In the genomic region with DNA sequence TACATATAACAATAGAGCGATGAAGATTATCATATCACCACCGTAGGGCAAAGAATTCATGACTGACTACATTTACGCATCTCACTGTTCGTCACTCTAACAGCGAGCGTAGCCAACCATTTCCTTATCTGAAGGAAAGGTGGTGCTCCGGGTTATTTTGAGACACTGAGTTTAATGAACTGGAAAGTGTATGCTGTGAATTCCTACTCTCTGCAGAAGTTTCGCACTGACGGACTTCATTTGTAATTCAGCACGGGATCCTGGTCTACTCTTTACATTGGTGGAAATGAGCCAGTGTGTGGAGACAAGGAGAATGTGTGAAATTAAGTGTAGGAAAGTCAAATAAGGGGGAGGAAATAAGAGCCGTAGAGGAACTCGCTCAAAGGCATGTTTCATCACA, we compare ENCODE assay signal across 20 mouse cellular contexts.
DNase-seq lines count a peak whose midpoint lies in the region; ATAC-seq and TF ChIP-seq lines count a peak whose summit lies in the region.
"Had no signal": no experiment of that assay in that cellular context is flagged by ENCODE, and none has a peak within 500 bp of the region (broad histone marks: within the 10 kb centered on the region; RNA-seq: fewer than 3 reads in every experiment).

No protein-coding gene starts in this region.

- peak; percentile 26 for DNase-seq in forebrain, embryonic 14.5 days (ENCODE audit: low spot score)
- DNase-seq in heart, postnatal 4 days, result no peak
- DNase-seq in kidney, adult 2 months, result no peak
- DNase-seq: adrenal gland, postnatal 10 days; cerebellum, adult 11 months; cerebellum, postnatal 10 days; gastrocnemius, postnatal 10 days; kidney, adult 9 months; liver, postnatal 0 days; lung, postnatal 10 days had no signal

- TF ChIP-seq CTCF in kidney, adult 2 months (conservative IDR thresholded peaks at IDR 0.05; ENCODE audit: insufficient read depth, insufficient read length, low read depth, low read length), result no peak

- H3K4me3 ChIP-seq in forebrain, embryonic 14.5 days (ENCODE audit: low read depth, low read length), result no peak overlapping the region
- H3K4me3 ChIP-seq in forebrain, embryonic 12.5 days (replicated peaks), result no peak overlapping the region
- peak overlapping the region; percentile 2; the same call in 1 of the 2 replicates for H3K4me3 ChIP-seq in heart, embryonic 16.5 days (ENCODE audit: low read length)
- no peak overlapping the region for H3K4me3 ChIP-seq in kidney, embryonic 16.5 days (ENCODE audit: low read length)
- H3K4me3 ChIP-seq in kidney, adult 2 months (ENCODE audit: insufficient read depth, low read depth, low read length), result no peak overlapping the region
- H3K4me3 ChIP-seq in forebrain, embryonic 15.5 days, result no peak overlapping the region
- H3K4me3 ChIP-seq in midbrain, embryonic 15.5 days, result no peak overlapping the region
- H3K4me3 ChIP-seq: embryonic facial prominence, embryonic 12.5 days; erythroblast, embryonic 14.5 days; midbrain, embryonic 13.5 days had no signal

- H3K27ac ChIP-seq in forebrain, embryonic 14.5 days (ENCODE audit: low read depth, low read length), result no peak overlapping the region
- H3K27ac ChIP-seq in forebrain, embryonic 12.5 days, result no peak overlapping the region
- no peak overlapping the region for H3K27ac ChIP-seq in heart, embryonic 16.5 days (ENCODE audit: low read length)
- H3K27ac ChIP-seq in kidney, embryonic 16.5 days (ENCODE audit: low read length), result no peak overlapping the region
- H3K27ac ChIP-seq in kidney, adult 2 months (ENCODE audit: insufficient read depth, low read depth, low read length), result no peak overlapping the region
- no peak overlapping the region for H3K27ac ChIP-seq in forebrain, embryonic 15.5 days (replicated peaks)
- no peak overlapping the region for H3K27ac ChIP-seq in midbrain, embryonic 15.5 days
- H3K27ac ChIP-seq: embryonic facial prominence, embryonic 12.5 days; midbrain, embryonic 13.5 days had no signal

- H3K4me2 ChIP-seq in forebrain, embryonic 14.5 days (ENCODE audit: low read length), result no peak overlapping the region
- no peak overlapping the region for H3K4me2 ChIP-seq in forebrain, embryonic 12.5 days
- peak overlapping the region; percentile 52 for H3K4me2 ChIP-seq in heart, embryonic 16.5 days (ENCODE audit: low read depth, low read length)
- H3K4me2 ChIP-seq in kidney, embryonic 16.5 days (replicated peaks; ENCODE audit: low read depth, low read length), result peak overlapping the region; percentile 27; the same call in 1 of the 2 replicates
- peak overlapping the region; percentile 19; the same call in 1 of the 2 replicates for H3K4me2 ChIP-seq in forebrain, embryonic 15.5 days (replicated peaks)
- H3K4me2 ChIP-seq in midbrain, embryonic 15.5 days, result no peak overlapping the region
- H3K4me2 ChIP-seq: embryonic facial prominence, embryonic 12.5 days; midbrain, embryonic 13.5 days had no signal

- no peaks in the 10 kb centered on the region for H3K9me3 ChIP-seq in forebrain, embryonic 14.5 days (replicated peaks; ENCODE audit: control insufficient read depth, low read length)
- H3K9me3 ChIP-seq in forebrain, embryonic 12.5 days, result no peaks in the 10 kb centered on the region
- H3K9me3 ChIP-seq in heart, embryonic 16.5 days (replicated peaks; ENCODE audit: control insufficient read depth, low read length), result no peaks in the 10 kb centered on the region
- no peaks in the 10 kb centered on the region for H3K9me3 ChIP-seq in kidney, embryonic 16.5 days (ENCODE audit: low read length)
- no peaks in the 10 kb centered on the region for H3K9me3 ChIP-seq in forebrain, embryonic 15.5 days
- H3K9me3 ChIP-seq in midbrain, embryonic 15.5 days, result no peaks in the 10 kb centered on the region
- H3K9me3 ChIP-seq: embryonic facial prominence, embryonic 12.5 days; midbrain, embryonic 13.5 days had no signal

- no peaks in the 10 kb centered on the region for H3K4me1 ChIP-seq in forebrain, embryonic 14.5 days (ENCODE audit: control insufficient read depth, insufficient read depth, low read length)
- H3K4me1 ChIP-seq in forebrain, embryonic 12.5 days, result peaks cover 3% of the 10 kb centered on the region; the same call in 1 of the 2 replicates
- H3K4me1 ChIP-seq in heart, embryonic 16.5 days (ENCODE audit: control insufficient read depth, insufficient read depth, low read length), result 0 out of 2 replicates have a peak, but pooled peaks cover 3% of the 10 kb centered on the region
- no peaks in the 10 kb centered on the region for H3K4me1 ChIP-seq in kidney, embryonic 16.5 days (ENCODE audit: insufficient read depth, low read length)
- H3K4me1 ChIP-seq in kidney, adult 2 months (ENCODE audit: control insufficient read depth, insufficient read depth, low read length), result no peaks in the 10 kb centered on the region
- no peaks in the 10 kb centered on the region for H3K4me1 ChIP-seq in forebrain, embryonic 15.5 days
- H3K4me1 ChIP-seq in midbrain, embryonic 15.5 days, result no peaks in the 10 kb centered on the region
- H3K4me1 ChIP-seq: embryonic facial prominence, embryonic 12.5 days; midbrain, embryonic 13.5 days had no signal

- ATAC-seq in forebrain, embryonic 14.5 days, result 0 out of 2 replicates have a peak, but pooled peaks have one; percentile 26
- no peak for ATAC-seq in forebrain, embryonic 12.5 days (ENCODE audit: low FRiP score)
- ATAC-seq in heart, embryonic 16.5 days (replicated peaks; ENCODE audit: extremely low read depth, insufficient read depth, low FRiP score), result no peak
- peak; percentile 76 for ATAC-seq in kidney, embryonic 16.5 days (ENCODE audit: low FRiP score, low TSS enrichment)
- no peak for ATAC-seq in forebrain, embryonic 15.5 days (replicated peaks)
- ATAC-seq in midbrain, embryonic 15.5 days (replicated peaks), result no peak
- ATAC-seq: activated CD4-positive, CD25-positive, alpha-beta regulatory T cell, adult 4 months; liver, postnatal 0 days; midbrain, embryonic 13.5 days had no signal

- no peak overlapping the region for H3K9ac ChIP-seq in forebrain, embryonic 14.5 days (ENCODE audit: low read length)
- no peak overlapping the region for H3K9ac ChIP-seq in forebrain, embryonic 12.5 days
- H3K9ac ChIP-seq in heart, embryonic 16.5 days (ENCODE audit: low read length), result no peak overlapping the region
- H3K9ac ChIP-seq in kidney, embryonic 16.5 days (replicated peaks; ENCODE audit: low read length), result no peak overlapping the region
- no peak overlapping the region for H3K9ac ChIP-seq in forebrain, embryonic 15.5 days (replicated peaks)
- H3K9ac ChIP-seq in midbrain, embryonic 15.5 days, result no peak overlapping the region
- H3K9ac ChIP-seq: embryonic facial prominence, embryonic 12.5 days; liver, postnatal 0 days; midbrain, embryonic 13.5 days had no signal

- TF ChIP-seq POLR2A in kidney, adult 2 months (IDR thresholded peaks at IDR 0.05; ENCODE audit: low read depth, low read length), result no peak

- no peaks in the 10 kb centered on the region for H3K36me3 ChIP-seq in forebrain, embryonic 14.5 days (ENCODE audit: control insufficient read depth, insufficient read depth, low read length)
- no peaks in the 10 kb centered on the region for H3K36me3 ChIP-seq in forebrain, embryonic 12.5 days (replicated peaks)
- no peaks in the 10 kb centered on the region for H3K36me3 ChIP-seq in heart, embryonic 16.5 days (ENCODE audit: control insufficient read depth, insufficient read depth)
- no peaks in the 10 kb centered on the region for H3K36me3 ChIP-seq in kidney, embryonic 16.5 days (ENCODE audit: insufficient read depth, low read length)
- no peaks in the 10 kb centered on the region for H3K36me3 ChIP-seq in kidney, adult 2 months (ENCODE audit: control insufficient read depth, insufficient read depth, low read length)
- H3K36me3 ChIP-seq in forebrain, embryonic 15.5 days, result no peaks in the 10 kb centered on the region
- H3K36me3 ChIP-seq in midbrain, embryonic 15.5 days (replicated peaks), result no peaks in the 10 kb centered on the region
- H3K36me3 ChIP-seq: embryonic facial prominence, embryonic 12.5 days; G1E; midbrain, embryonic 13.5 days had no signal

- WGBS in forebrain, embryonic 14.5 days, result 32% methylated on average over 12 of the region's 12 CpGs
- 58% methylated on average over 12 of the region's 12 CpGs for WGBS in forebrain, embryonic 12.5 days
- WGBS in heart, embryonic 16.5 days, result 46% methylated on average over 12 of the region's 12 CpGs
- WGBS in kidney, embryonic 16.5 days, result 46% methylated on average over 12 of the region's 12 CpGs
- 42% methylated on average over 12 of the region's 12 CpGs for WGBS in kidney, adult 2 months
- WGBS in forebrain, embryonic 15.5 days, result 36% methylated on average over 12 of the region's 12 CpGs
- 64% methylated on average over 12 of the region's 12 CpGs for WGBS in midbrain, embryonic 15.5 days

- H3K27me3 ChIP-seq in forebrain, embryonic 14.5 days (replicated peaks; ENCODE audit: control insufficient read depth, insufficient read depth, low read length), result no peaks in the 10 kb centered on the region
- H3K27me3 ChIP-seq in forebrain, embryonic 12.5 days, result no peaks in the 10 kb centered on the region
- no peaks in the 10 kb centered on the region for H3K27me3 ChIP-seq in heart, embryonic 16.5 days (ENCODE audit: control insufficient read depth, insufficient read depth, low read length)
- no peaks in the 10 kb centered on the region for H3K27me3 ChIP-seq in kidney, embryonic 16.5 days (ENCODE audit: insufficient read depth, low read length)
- H3K27me3 ChIP-seq in kidney, adult 2 months (replicated peaks; ENCODE audit: control insufficient read depth, insufficient read depth, low read length), result no peaks in the 10 kb centered on the region
- H3K27me3 ChIP-seq in forebrain, embryonic 15.5 days, result no peaks in the 10 kb centered on the region
- no peaks in the 10 kb centered on the region for H3K27me3 ChIP-seq in midbrain, embryonic 15.5 days (replicated peaks)
- H3K27me3 ChIP-seq: embryonic facial prominence, embryonic 12.5 days; midbrain, embryonic 13.5 days had no signal

Comparison
In these comparisons a context has a peak if more than half of its experiments do, and no peak if none do; other contexts are left out.
1. ATAC-seq: peak in forebrain, embryonic 14.5 days (single experiment) and kidney, embryonic 16.5 days (single experiment); none in forebrain, embryonic 12.5 days (single experiment), heart, embryonic 16.5 days (single experiment), forebrain, embryonic 15.5 days (single experiment) and midbrain, embryonic 15.5 days (single experiment).
2. H3K4me2 ChIP-seq: peak in heart, embryonic 16.5 days (single experiment), kidney, embryonic 16.5 days (single experiment) and forebrain, embryonic 15.5 days (single experiment); none in forebrain, embryonic 14.5 days (single experiment), forebrain, embryonic 12.5 days (single experiment) and midbrain, embryonic 15.5 days (single experiment).